Mouse (Mus musculus) heart, adult 2 months (tissue): Measurements from ENCODE around the gene Dusp9. TPM values are rescaled to one million over a fixed set of nuclear protein-coding genes. Genes with fewer than 3 reads are reported as not detected.

Experiments
- DNase-seq, 2 experiments: peaks; one replicate each; pipeline ENCODE4 v3.0.0; 2021
- H3K27ac ChIP-seq: fragments of 200-600 bp; 2 replicates; pipeline ENCODE4 v1.8.1; 2022
- H3K27me3 ChIP-seq: fragments of 200-500 bp; 2 replicates; pipeline ENCODE4 v1.6.1; 2012; ENCODE audit warnings: mild to moderate bottlenecking, low read length, inconsistent platforms, mixed read lengths; ENCODE audit not compliant: control insufficient read depth, insufficient read depth
- H3K36me3 ChIP-seq: fragments of 200-500 bp; 2 replicates; pipeline ENCODE4 v1.6.1; 2012; ENCODE audit warnings: low read length, inconsistent platforms; ENCODE audit not compliant: control insufficient read depth, insufficient read depth
- H3K4me1 ChIP-seq: fragments of 200-500 bp; 2 replicates; pipeline ENCODE4 v1.6.1; 2011; ENCODE audit warnings: low read length; ENCODE audit not compliant: control insufficient read depth, insufficient read depth
- H3K4me3 ChIP-seq: fragments of 200-600 bp; 2 replicates; pipeline ENCODE4 v1.8.1; 2022
- H3K79me2 ChIP-seq: fragments of 200-500 bp; replicated peaks from 2 replicates; pipeline ENCODE4 v1.6.1; 2012; ENCODE audit warnings: mild to moderate bottlenecking, inconsistent platforms, low read length, moderate library complexity, mixed read lengths; ENCODE audit not compliant: control insufficient read depth, insufficient read depth
- H3K9ac ChIP-seq: fragments of 200-500 bp; 2 replicates; pipeline ENCODE4 v1.6.1; 2012; ENCODE audit warnings: low read depth, mild to moderate bottlenecking, control low read depth, inconsistent platforms, low read length, mixed read lengths
- CTCF ChIP-seq: fragments of 200-600 bp; IDR thresholded peaks from 2 replicates; pipeline ENCODE4 v1.8.1; 2022; ENCODE audit warnings: antibody characterized with exemption, mild to moderate bottlenecking, moderate library complexity
- EP300 ChIP-seq: fragments of 200-500 bp; IDR thresholded peaks from 2 replicates; pipeline ENCODE4 v1.6.1; 2011; ENCODE audit warnings: low read depth, low read length, control low read depth; ENCODE audit not compliant: insufficient read depth
- POLR2A ChIP-seq: fragments of 200-500 bp; IDR thresholded peaks from 2 replicates; pipeline ENCODE4 v1.6.1; 2011; ENCODE audit warnings: mild to moderate bottlenecking, low read depth, low read length, control low read depth; ENCODE audit not compliant: insufficient read depth
- WGBS: fragments of 180-500 bp; shearing (Covaris S2); methylation state at CpG from one replicate; pipeline ENCODE4 v1.1.7; 2018; 5-methylcytosine and 5-hydroxymethylcytosine counted together
- intact Hi-C: fragments of 180-260 bp; cut with DNase I; formaldehyde crosslinking; loops from one replicate; pipeline ENCODE4 v1.15.1; 2025
- polyA plus RNA-seq: library from polyadenylated mRNA; depleted of rRNA; stranded (reverse); fragments of >200 nt; gene quantifications from 2 replicates; pipeline ENCODE4 v1.2.3, GENCODE M21; 2012
- total RNA-seq, 2 experiments: library from RNA; stranded (reverse); gene quantifications; 2 replicates each; pipeline ENCODE4 v1.2.3; 2021

Dusp9 gene
- total and polyA plus RNA-seq, 3 experiments: 0.04 TPM; not detected in 2

DNA sequence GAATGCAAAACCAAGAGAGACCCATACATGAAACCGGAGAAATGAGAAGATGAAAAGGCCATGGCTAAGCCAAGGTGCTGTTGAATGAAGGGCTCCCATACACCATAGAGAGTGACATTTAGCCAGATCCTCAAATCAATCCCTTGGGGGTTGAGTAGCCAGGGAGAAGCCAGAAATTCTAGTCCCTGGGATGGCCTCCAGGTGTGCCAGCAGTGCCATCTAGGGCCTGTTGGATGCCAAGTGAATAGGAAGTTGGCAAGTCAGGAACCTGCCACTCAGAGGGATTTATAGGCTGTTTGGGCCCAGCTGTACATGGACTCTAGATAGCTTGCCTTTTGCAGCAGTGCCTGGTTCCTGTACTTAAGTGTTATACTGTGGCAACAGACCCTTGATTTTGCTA, 23.3 kb upstream of the Dusp9 start:
- intact Hi-C loops: no loop called here
- WGBS: 87% methylated on average over 1 of the region's 1 CpGs
- H3K27me3 ChIP-seq: no peaks in the 10 kb centered on the region

GRCm38 (mm10) chrX:73619401-73619800, 19.8 kb upstream of the Dusp9 start:
- DNase-seq: no peak
- Histone ChIP-seq H3K27ac (no peak overlapping the region), H3K4me3 (no peak overlapping the region), H3K36me3 (no peaks in the 10 kb centered on the region), H3K9ac (no peak overlapping the region), H3K4me1 (no peaks in the 10 kb centered on the region), H3K27me3 (no peaks in the 10 kb centered on the region), H3K79me2 (no peaks in the 10 kb centered on the region)
- intact Hi-C loops: no loop called here
- TF ChIP-seq EP300: no peak
- no peak for TF ChIP-seq CTCF
- no peak for TF ChIP-seq POLR2A

More for the DNA sequence above, 23.3 kb upstream of the Dusp9 start:
- DNase-seq: no peak
- Histone ChIP-seq H3K36me3 (no peaks in the 10 kb centered on the region), H3K79me2 (no peaks in the 10 kb centered on the region), H3K27ac (no peak overlapping the region), H3K4me3 (no peak overlapping the region), H3K4me1 (no peaks in the 10 kb centered on the region), H3K9ac (no peak overlapping the region)
- no peak for TF ChIP-seq EP300
- TF ChIP-seq CTCF: no peak
- no peak for TF ChIP-seq POLR2A

- H3K9ac ChIP-seq: no peak overlapping the region
- 83% methylated on average over 2 of the region's 2 CpGs for WGBS
- intact Hi-C loops: no loop called here
These were observed 19.3 kb upstream of the Dusp9 start for GRCm38 (mm10) chrX:73619890-73620289.

DNA sequence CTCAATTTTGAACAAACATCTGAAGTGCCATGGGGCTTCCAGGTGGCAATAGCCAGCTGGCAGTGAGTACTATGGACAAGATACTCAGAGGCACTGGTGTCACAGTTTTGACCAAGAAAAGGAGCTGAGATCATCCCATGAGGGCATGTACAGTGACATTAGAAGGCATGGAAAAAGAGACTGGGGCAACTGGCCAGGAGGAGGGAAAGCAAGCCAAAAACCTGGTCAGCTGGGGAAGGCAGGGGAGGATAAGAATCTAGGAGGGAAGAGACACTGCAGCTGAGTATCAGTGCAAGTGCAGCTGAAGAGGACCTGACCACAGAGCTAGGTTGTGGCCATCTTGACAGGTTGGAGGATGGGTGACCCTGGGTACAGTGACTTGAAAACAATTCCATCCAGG, 12.2 kb upstream of the Dusp9 start:
- Histone ChIP-seq H3K27ac (no peak overlapping the region), H3K27me3 (no peaks in the 10 kb centered on the region), H3K4me1 (no peaks in the 10 kb centered on the region), H3K9ac (no peak overlapping the region), H3K79me2 (no peaks in the 10 kb centered on the region), H3K36me3 (no peaks in the 10 kb centered on the region), H3K4me3 (no peak overlapping the region)
- TF ChIP-seq EP300 (no peak), POLR2A (no peak), CTCF (no peak)
- DNase-seq: no peak
- intact Hi-C loops: no loop called here

More at GRCm38 (mm10) chrX:73619890-73620289, 19.3 kb upstream of the Dusp9 start:
- DNase-seq: no peak
- no peaks in the 10 kb centered on the region for H3K79me2 ChIP-seq
- TF ChIP-seq POLR2A (no peak), CTCF (no peak), EP300 (no peak)
- H3K27me3 ChIP-seq: no peaks in the 10 kb centered on the region
- H3K27ac ChIP-seq: no peak overlapping the region
- no peaks in the 10 kb centered on the region for H3K4me1 ChIP-seq
- H3K4me3 ChIP-seq: no peak overlapping the region
- H3K36me3 ChIP-seq: no peaks in the 10 kb centered on the region

GRCm38 (mm10) chrX:73635425-73635824, 3.8 kb upstream of the Dusp9 start:
- peaks cover 5% of the 10 kb centered on the region for H3K27me3 ChIP-seq
- intact Hi-C loops: no loop called here

GRCm38 (mm10) chrX:73637415-73637814, 1.8 kb upstream of the Dusp9 start:
- H3K4me3 ChIP-seq: no peak overlapping the region
- intact Hi-C loops: no loop called here
- H3K36me3 ChIP-seq: no peaks in the 10 kb centered on the region
- H3K9ac ChIP-seq: no peak overlapping the region
- H3K79me2 ChIP-seq: no peaks in the 10 kb centered on the region
- no peak overlapping the region for H3K27ac ChIP-seq
- 11% methylated on average over 19 of the region's 19 CpGs for WGBS
- no peak for TF ChIP-seq POLR2A
- TF ChIP-seq CTCF: no peak
- TF ChIP-seq EP300: no peak
- H3K27me3 ChIP-seq: peaks cover 6% of the 10 kb centered on the region
- DNase-seq: no peak
- no peaks in the 10 kb centered on the region for H3K4me1 ChIP-seq

More at GRCm38 (mm10) chrX:73635425-73635824, 3.8 kb upstream of the Dusp9 start:
- no peak for DNase-seq
- Histone ChIP-seq H3K4me3 (no peak overlapping the region), H3K36me3 (no peaks in the 10 kb centered on the region), H3K9ac (no peak overlapping the region), H3K27ac (no peak overlapping the region), H3K79me2 (no peaks in the 10 kb centered on the region), H3K4me1 (no peaks in the 10 kb centered on the region)
- TF ChIP-seq POLR2A (no peak), CTCF (no peak), EP300 (no peak)
- WGBS: 19% methylated on average over 14 of the region's 19 CpGs
